Mouse (Mus musculus): ENCODE data around the gene Ampd2.

Ampd2 gene

DNA sequence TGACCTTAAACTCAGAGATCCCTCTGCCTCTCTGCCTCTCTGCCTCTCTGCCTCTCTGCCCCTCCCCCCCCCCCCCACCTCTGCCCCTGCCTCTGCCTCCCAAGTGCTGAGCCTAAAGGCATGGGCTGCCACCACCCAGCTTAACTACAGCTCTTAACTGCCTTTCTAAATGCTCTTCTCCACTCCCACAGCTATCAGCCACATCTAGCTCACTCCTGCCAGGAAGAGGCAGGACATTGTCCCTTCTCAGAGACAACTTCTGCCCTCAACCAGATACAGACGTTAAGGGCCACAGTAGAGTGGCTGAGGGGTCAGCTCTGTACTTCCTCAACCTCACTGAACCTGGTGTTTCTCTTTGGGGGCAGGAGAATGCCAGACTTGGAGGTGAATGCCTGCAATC, 17.6 kb downstream of the Ampd2 start:
- no peak for DNase-seq (ENCODE audit: low spot score in 2 of 2)

- DNase-seq (ENCODE audit: low spot score in 2 of 2), result no peak
These were observed 19.0 kb downstream of the Ampd2 start for GRCm38 (mm10) chr3:108067370-108067934.

DNA sequence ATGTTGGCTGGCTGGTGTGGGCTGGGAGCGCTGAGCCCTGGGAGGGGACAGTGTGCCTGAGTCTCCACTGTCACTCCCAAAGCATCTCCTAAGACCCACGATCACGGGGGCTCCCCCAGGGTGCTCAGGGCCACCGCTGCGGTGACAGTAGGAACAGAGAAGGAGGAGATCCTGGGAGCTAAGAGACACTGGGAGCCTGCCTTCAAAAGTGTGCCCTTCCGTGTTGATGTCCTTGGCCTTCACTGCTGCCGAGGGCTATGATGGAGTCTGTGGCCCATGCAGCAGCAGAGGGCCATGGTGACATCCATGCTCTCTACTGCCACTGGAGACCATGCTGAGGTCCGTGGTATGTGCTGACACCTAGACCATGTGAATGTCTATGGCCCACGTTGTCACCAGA, 20.9 kb downstream of the Ampd2 start:
- no peak for DNase-seq (ENCODE audit: low spot score in 2 of 2)

DNA sequence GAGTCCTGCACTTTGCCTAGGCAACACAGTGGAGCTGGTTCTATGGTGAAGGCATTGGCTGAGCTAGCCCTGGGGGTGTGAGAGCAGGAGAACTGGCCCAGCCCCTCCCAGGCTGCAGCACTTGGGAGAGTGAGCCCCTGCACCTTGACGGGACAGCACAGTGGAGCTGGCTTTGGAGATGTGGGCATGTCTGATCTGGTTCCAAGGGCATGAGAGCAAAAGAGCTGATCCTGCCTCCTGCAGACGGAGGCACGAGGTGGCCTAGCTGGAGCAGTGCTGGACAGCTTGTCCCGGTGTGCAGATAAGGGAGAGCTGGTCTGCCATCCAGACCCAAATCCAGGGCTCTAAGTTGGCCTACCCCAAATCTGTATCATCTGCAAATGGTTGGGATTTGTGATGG, 21.8 kb downstream of the Ampd2 start:
- no peak for DNase-seq (ENCODE audit: low spot score in 2 of 2)

GRCm38 (mm10) chr3:108062648-108063047, 23.8 kb downstream of the Ampd2 start:
- DNase-seq (ENCODE audit: low spot score in 2 of 2), result no peak

GRCm38 (mm10) chr3:108061420-108061819, 25.0 kb downstream of the Ampd2 start:
- DNase-seq (ENCODE audit: low spot score in 2 of 2), result peak in 1 of 2 experiments; percentile 30

- DNase-seq (ENCODE audit: low spot score in 2 of 2), result no peak
These were observed 36.0 kb downstream of the Ampd2 start for GRCm38 (mm10) chr3:108050493-108050892.

GRCm38 (mm10) chr3:108048306-108048705, 38.1 kb downstream of the Ampd2 start:
- no peak for DNase-seq (ENCODE audit: low spot score in 2 of 2)

- DNase-seq (ENCODE audit: low spot score in 2 of 2), result no peak
These were observed 39.4 kb downstream of the Ampd2 start for GRCm38 (mm10) chr3:108046944-108047655.

DNA sequence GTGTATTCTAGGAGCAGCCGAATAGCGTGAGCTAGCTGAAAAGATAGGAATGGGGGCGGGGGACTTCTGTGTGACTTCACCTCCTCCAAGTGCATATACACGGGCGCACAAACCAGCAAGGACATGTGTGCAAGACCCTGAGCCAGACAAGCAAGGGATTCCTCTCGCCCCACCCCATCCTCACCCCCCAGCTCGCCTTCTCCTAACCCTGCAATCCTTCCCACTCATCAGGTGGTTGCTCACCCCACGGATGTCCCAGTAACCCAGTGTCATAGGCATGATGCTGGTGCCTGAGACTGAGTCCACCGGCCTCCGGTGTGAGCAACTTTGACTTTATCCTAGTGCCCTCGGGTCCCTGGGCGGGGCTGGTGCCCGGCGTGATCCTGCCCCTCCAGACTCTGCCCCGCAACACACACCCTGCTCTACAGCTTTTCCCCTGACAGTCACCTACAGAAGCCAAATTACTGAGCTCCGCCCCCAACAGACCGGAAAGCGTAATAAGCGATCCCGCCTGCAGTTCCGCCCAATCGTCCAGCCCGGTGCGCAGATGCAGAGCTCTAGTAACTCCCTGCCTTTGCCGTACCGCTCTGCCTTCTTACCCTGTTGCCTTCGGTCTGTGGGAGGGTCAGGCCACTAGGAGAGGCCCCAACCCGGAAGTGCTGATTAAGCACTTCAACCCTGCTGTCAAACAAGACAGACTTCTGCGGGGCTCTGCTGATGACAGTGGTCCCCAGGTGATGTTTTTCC, 41.9 kb downstream of the Ampd2 start, which contains the start of gene Gstm4:
TSS of gene Gstm4 (minus strand) at position 501 of the 747 bp plus-strand sequence.
- peak; percentile 86 to 94 for DNase-seq (ENCODE audit: low spot score in 2 of 2)

- DNase-seq (ENCODE audit: low spot score in 2 of 2), result no peak
These were observed 53.3 kb downstream of the Ampd2 start for GRCm38 (mm10) chr3:108033156-108033555.

DNA sequence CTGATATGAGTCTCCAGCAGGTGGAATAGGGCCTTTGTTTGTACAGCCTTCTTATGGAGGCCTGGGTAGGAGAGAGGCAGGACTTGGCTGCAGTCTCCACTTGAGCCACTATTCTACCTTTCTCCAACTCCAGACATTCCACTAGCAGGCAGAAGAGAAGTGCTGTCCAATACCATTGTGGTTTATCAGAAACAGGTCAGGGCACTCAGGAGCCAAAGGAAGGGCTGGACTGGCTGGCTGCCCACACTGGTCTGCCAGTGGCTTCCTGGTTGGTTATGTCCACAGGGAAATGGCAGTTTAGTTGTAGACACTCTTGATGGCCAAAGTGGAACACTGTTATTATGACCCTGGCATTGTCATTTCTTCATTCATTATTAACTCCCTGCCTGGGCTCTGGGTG, 54.3 kb downstream of the Ampd2 start:
- no peak for DNase-seq (ENCODE audit: low spot score in 2 of 2)

DNA sequence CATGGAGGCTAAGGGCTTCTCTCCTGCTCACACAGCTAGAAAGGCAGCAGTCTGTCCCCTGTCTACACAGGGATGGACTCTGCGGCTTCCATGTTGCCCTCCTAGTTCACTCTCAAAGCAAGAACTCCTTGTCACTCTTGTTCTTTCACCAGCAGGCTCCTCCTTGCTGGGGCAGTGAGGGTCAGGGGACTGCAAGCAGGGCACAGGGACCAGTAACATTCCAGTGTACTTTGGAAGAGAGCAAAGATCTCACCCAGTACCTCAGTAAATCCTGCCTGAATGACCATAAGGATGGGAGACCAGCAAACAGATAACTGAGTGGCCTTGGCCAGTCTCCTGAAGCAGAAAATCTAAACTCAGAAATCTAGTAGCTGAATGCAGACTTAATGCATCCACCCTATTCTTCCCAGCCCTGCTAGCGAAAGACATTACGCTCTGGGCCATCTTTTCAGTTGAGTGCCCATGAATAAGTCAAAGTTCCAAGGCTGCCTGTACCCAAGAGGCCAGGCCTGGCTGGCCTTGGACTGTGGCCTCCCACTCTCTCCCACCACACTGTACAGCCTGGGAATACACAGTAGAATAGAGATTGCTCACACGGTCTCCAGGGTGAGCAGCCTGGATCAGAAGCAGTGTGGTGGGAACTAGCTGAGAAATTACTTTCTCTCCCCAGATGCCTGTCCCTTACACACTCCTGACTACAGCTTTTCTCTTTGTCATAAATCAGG, 57.6 kb downstream of the Ampd2 start:
- no peak for DNase-seq (ENCODE audit: low spot score in 2 of 2)

- DNase-seq (ENCODE audit: low spot score in 2 of 2), result no peak
These were observed 59.9 kb downstream of the Ampd2 start for GRCm38 (mm10) chr3:108026597-108026996.

DNA sequence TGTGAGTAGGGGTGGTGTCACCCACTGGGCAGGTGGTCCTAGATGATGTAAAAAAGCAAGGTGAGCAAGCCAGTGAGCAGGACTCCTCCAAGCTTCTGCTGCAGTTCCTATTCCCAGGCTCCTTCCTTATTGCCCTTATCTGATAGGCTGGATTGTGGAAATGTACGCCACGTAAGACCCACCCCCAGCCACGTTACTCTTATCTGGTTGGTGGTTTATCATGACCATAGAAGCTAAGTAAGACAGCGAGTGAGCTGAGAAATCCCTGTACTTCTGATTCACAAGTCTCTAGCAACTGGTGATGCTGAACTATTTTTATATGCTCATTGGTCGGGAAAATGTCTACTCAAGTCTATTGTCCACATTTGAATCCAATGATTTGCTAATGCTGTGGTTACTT, 60.4 kb downstream of the Ampd2 start:
- DNase-seq (ENCODE audit: low spot score in 2 of 2), result no peak

DNA sequence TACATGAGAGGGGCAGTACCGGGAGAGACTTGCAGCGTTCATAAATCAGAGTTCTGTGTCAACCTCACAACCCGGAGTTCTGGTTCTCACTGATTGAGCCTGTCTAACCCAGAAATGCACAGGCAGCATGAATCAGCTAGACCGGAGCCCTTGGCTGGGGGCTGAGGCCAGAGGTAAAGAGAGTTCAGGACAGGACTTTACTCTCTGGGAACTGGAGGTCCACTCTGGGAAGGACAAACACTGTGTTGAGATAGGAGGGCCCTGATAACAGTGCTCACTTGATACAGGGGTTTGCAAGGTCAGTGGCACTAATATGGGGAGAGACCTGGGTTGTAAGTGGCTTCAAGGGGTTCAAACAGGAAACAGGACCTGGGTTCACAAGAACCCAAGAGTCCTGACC, 61.1 kb downstream of the Ampd2 start:
- DNase-seq (ENCODE audit: low spot score in 2 of 2), result peak in 1 of 2 experiments; percentile 70

Data from urinary bladder, postnatal 36 days (tissue).